Mouse (Mus musculus) kidney, adult 2 months (tissue): ENCODE results near the gene Sbk3. TPM values are rescaled to one million over a fixed set of nuclear protein-coding genes. Genes with fewer than 3 reads are reported as not detected.

Experiments used
- DNase-seq: peaks from one replicate; pipeline ENCODE4 v3.0.0; 2021
- H3K27ac ChIP-seq: fragments of 200-500 bp; 2 replicates; pipeline ENCODE4 v1.5.1; 2012; ENCODE audit warnings: low read depth, low read length, control low read depth, inconsistent platforms; ENCODE audit not compliant: insufficient read depth
- H3K27me3 ChIP-seq: fragments of 200-500 bp; replicated peaks from 2 replicates; pipeline ENCODE4 v1.6.1; 2012; ENCODE audit warnings: mild to moderate bottlenecking, moderate library complexity, low read length, inconsistent platforms; ENCODE audit not compliant: control insufficient read depth, insufficient read depth
- H3K36me3 ChIP-seq: fragments of 200-500 bp; 2 replicates; pipeline ENCODE4 v1.6.1; 2012; ENCODE audit warnings: mild to moderate bottlenecking, moderate library complexity, low read length, inconsistent platforms; ENCODE audit not compliant: control insufficient read depth, insufficient read depth
- H3K4me1 ChIP-seq: fragments of 200-500 bp; 2 replicates; pipeline ENCODE4 v1.6.1; 2011; ENCODE audit warnings: low read length; ENCODE audit not compliant: control insufficient read depth, insufficient read depth
- H3K4me3 ChIP-seq: fragments of 200-500 bp; 2 replicates; pipeline ENCODE4 v1.5.1; 2011; ENCODE audit warnings: mild to moderate bottlenecking, low read depth, low read length, control low read depth; ENCODE audit not compliant: insufficient read depth
- CTCF ChIP-seq: fragments of 200-500 bp; conservative IDR thresholded peaks from 2 replicates; pipeline ENCODE4 v1.5.1; 2011; ENCODE audit warnings: low read depth, mild to moderate bottlenecking, control low read depth, low read length, moderate library complexity, mixed read lengths; ENCODE audit not compliant: insufficient read depth, insufficient read length
- POLR2A ChIP-seq: fragments of 200-500 bp; IDR thresholded peaks from one replicate; pipeline ENCODE4 v1.6.1; 2011; ENCODE audit warnings: low read depth, low read length, control low read depth
- WGBS: fragments of 180-500 bp; shearing (Covaris S2); methylation state at CpG from one replicate; pipeline ENCODE4 v1.1.7; 2018; 5-methylcytosine and 5-hydroxymethylcytosine counted together
- polyA plus RNA-seq: library from polyadenylated mRNA; depleted of rRNA; stranded (reverse); fragments of >200 nt; gene quantifications from 2 replicates; pipeline ENCODE4 v1.2.3, GENCODE M21; 2012

Gene Sbk3
- polyA plus RNA-seq, 1 experiment, result 0.19 TPM

- Histone ChIP-seq H3K27me3 (no peaks in the 10 kb centered on the region), H3K4me1 (no peaks in the 10 kb centered on the region), H3K27ac (no peak overlapping the region), H3K36me3 (no peaks in the 10 kb centered on the region), H3K4me3 (no peak overlapping the region)
- DNase-seq, result no peak
- TF ChIP-seq POLR2A (no peak), CTCF (no peak)
- 72% methylated on average over 11 of the region's 11 CpGs for WGBS
Observed at GRCm38 (mm10) chr7:4937392-4937791, 33.6 kb downstream of the Sbk3 start.

DNA sequence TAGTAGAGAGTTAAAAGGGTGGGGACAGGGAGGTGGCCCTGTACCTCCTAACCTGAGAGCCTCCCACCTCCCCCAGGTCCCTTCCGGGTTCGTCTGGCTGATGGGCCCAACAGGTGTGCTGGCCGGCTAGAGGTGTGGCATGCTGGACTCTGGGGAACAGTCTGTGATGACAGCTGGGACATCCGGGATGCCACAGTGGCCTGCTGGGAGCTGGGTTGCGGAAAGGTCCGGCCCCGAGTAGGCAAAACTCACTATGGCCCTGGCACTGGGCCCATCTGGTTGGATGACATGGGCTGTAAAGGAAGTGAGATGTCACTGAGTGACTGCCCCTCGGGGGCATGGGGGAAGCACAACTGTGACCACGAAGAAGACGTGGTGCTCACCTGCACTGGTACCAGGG is 34.1 kb downstream of the Sbk3 start:
- Histone ChIP-seq H3K36me3 (no peaks in the 10 kb centered on the region), H3K27me3 (no peaks in the 10 kb centered on the region), H3K4me3 (no peak overlapping the region), H3K27ac (no peak overlapping the region), H3K4me1 (no peaks in the 10 kb centered on the region)
- no peak for TF ChIP-seq CTCF
- no peak for TF ChIP-seq POLR2A
- DNase-seq, result no peak
- 61% methylated on average over 10 of the region's 10 CpGs for WGBS

- no peaks in the 10 kb centered on the region for H3K4me1 ChIP-seq
- no peaks in the 10 kb centered on the region for H3K27me3 ChIP-seq
- no peak overlapping the region for H3K4me3 ChIP-seq
- H3K27ac ChIP-seq, result no peak overlapping the region
- TF ChIP-seq CTCF (0 out of 2 replicates have a peak, but pooled peaks have one; percentile 14), POLR2A (no peak)
- DNase-seq, result no peak
- H3K36me3 ChIP-seq, result no peaks in the 10 kb centered on the region
- 77% methylated on average over 4 of the region's 4 CpGs for WGBS
Observed at GRCm38 (mm10) chr7:4934160-4934914, 36.6 kb downstream of the Sbk3 start.

- no peaks in the 10 kb centered on the region for H3K27me3 ChIP-seq
- no peaks in the 10 kb centered on the region for H3K36me3 ChIP-seq
- no peak overlapping the region for H3K4me3 ChIP-seq
- no peak for DNase-seq
- H3K27ac ChIP-seq, result no peak overlapping the region
- H3K4me1 ChIP-seq, result no peaks in the 10 kb centered on the region
- TF ChIP-seq CTCF (no peak), POLR2A (no peak)
- WGBS, result 83% methylated on average over 12 of the region's 12 CpGs
Observed at GRCm38 (mm10) chr7:4933103-4933502, 37.9 kb downstream of the Sbk3 start.

DNA sequence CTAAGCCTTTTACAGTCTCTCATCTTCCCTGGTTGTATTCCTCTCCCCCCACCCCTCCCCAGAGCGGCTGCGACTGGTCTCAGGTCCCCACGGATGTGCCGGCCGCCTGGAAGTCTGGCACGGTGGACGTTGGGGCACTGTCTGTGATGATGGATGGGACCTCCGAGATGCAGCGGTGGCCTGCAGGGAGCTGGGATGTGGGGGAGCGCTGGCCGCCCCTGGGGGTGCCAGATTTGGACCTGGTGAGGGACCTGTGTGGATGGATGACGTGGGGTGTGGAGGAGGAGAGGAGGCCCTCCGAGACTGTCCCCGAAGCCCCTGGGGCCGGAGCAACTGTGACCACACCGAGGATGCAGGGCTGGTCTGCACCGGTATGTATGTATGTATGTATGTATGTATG is 42.6 kb downstream of the Sbk3 start:
- H3K4me1 ChIP-seq, result peaks cover 6% of the 10 kb centered on the region; the same call in 1 of the 2 replicates
- DNase-seq, result no peak
- no peaks in the 10 kb centered on the region for H3K36me3 ChIP-seq
- 50% methylated on average over 17 of the region's 17 CpGs for WGBS
- no peak overlapping the region for H3K27ac ChIP-seq
- no peak overlapping the region for H3K4me3 ChIP-seq
- H3K27me3 ChIP-seq, result no peaks in the 10 kb centered on the region
- TF ChIP-seq CTCF (no peak), POLR2A (no peak)

GRCm38 (mm10) chr7:4927711-4928110 is 43.3 kb downstream of the Sbk3 start:
- H3K4me3 ChIP-seq, result peak overlapping the region; percentile 20; the same call in 1 of the 2 replicates
- H3K36me3 ChIP-seq, result no peaks in the 10 kb centered on the region
- no peak for TF ChIP-seq POLR2A
- TF ChIP-seq CTCF, result no peak
- whole genome bisulfite sequencing, result 50% methylated on average over 8 of the region's 8 CpGs
- peak; percentile 30 for DNase-seq
- no peak overlapping the region for H3K27ac ChIP-seq
- H3K27me3 ChIP-seq, result no peaks in the 10 kb centered on the region
- peaks cover 10% of the 10 kb centered on the region; the same call in 1 of the 2 replicates for H3K4me1 ChIP-seq

GRCm38 (mm10) chr7:4926849-4927248 is 44.1 kb downstream of the Sbk3 start:
- TF ChIP-seq POLR2A (no peak), CTCF (no peak)
- no peak for DNase-seq
- Histone ChIP-seq H3K4me1 (peaks cover 13% of the 10 kb centered on the region; the same call in 1 of the 2 replicates), H3K27me3 (no peaks in the 10 kb centered on the region), H3K36me3 (no peaks in the 10 kb centered on the region), H3K4me3 (no peak overlapping the region), H3K27ac (no peak overlapping the region)
- WGBS, result 73% methylated on average over 16 of the region's 16 CpGs
